Mouse (Mus musculus) lung, postnatal 0 days (tissue): Measurements from ENCODE around the gene Uqcr11.

Source experiments
- CTCF ChIP-seq: IDR thresholded peaks from 2 replicates; pipeline ENCODE4 v1.5.1; 2016; ENCODE audit warnings: antibody characterized with exemption, mild to moderate bottlenecking
- EP300 ChIP-seq: IDR thresholded peaks from 2 replicates; pipeline ENCODE4 v1.6.1; 2016; ENCODE audit warnings: antibody characterized with exemption, mild to moderate bottlenecking, control low read depth

GRCm38 (mm10) chr10:80384709-80385108, 21.9 kb downstream of the Uqcr11 start:
- TF ChIP-seq CTCF (no peak), EP300 (no peak)
